In the genomic region with DNA sequence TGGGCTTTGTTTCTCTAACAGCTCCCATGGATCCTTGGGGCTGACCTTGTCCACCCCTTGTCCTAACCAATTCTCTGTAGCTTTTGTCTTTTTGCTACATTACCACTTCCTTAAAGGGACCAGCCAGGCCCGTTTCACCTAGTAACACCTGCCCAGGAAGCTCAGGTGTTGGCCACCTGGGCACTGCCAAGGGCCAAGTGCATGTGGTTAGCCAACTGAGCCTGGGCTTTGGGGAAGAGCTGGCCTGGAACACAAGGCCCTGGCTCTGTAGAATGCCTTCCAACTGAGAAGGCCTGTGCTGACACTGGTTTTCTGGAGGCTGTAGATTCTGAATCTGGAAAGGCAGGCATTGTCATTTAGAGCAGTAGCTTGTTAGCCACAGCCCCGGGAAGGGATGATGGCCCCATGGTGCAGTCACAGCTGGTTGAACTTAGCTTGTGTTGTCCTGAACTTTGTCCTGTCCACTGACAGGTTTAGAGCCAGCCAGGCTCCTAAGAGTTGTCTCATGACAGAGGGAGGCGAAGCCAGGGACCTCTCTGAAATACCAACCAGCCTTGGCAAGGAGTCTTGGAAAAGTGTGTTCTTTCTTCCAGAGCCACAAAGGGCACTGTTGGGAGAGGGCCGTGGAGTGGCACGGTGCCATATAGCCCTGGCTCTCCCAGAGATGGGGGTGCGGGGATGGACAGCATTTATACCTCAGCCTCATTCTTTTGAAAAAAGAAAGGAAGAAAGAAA, we compare ENCODE assay signal across 18 mouse cellular contexts.
A peak's percentile ranks its signal among the peaks of the same experiment; 100 is the strongest.
DNase-seq lines count a peak whose midpoint lies in the region; ATAC-seq lines count a peak whose summit lies in the region.
"Had no signal": no experiment of that assay in that cellular context is flagged by ENCODE, and none has a peak within 500 bp of the region (broad histone marks: within the 10 kb centered on the region; RNA-seq: fewer than 3 reads in every experiment).

No protein-coding gene starts in this region.

- H3K27ac ChIP-seq in liver, embryonic 16.5 days (ENCODE audit: low read length): 0 out of 2 replicates have a peak overlapping the region, but pooled peaks have one; percentile 20
- 0 out of 2 replicates have a peak overlapping the region, but pooled peaks have one; percentile 1 for H3K27ac ChIP-seq in limb, embryonic 10.5 days
- H3K27ac ChIP-seq: embryonic facial prominence, embryonic 10.5 days; forebrain, embryonic 10.5 days; limb, embryonic 13.5 days; midbrain, embryonic 15.5 days; neural tube, embryonic 12.5 days; stomach, postnatal 0 days had no signal

- no peak overlapping the region for H3K9ac ChIP-seq in liver, embryonic 16.5 days (ENCODE audit: low read depth, low read length)
- H3K9ac ChIP-seq: limb, embryonic 13.5 days; midbrain, embryonic 15.5 days; neural tube, embryonic 12.5 days had no signal

- WGBS in liver, embryonic 16.5 days (ENCODE audit: insufficient replicate concordance): 67% methylated on average over 6 of the region's 6 CpGs
- 91% methylated on average over 6 of the region's 6 CpGs for WGBS in limb, embryonic 10.5 days

- H3K4me3 ChIP-seq in liver, embryonic 16.5 days (ENCODE audit: low read depth, low read length): no peak overlapping the region
- no peak overlapping the region for H3K4me3 ChIP-seq in limb, embryonic 10.5 days
- H3K4me3 ChIP-seq: embryonic facial prominence, embryonic 10.5 days; forebrain, embryonic 10.5 days; limb, embryonic 13.5 days; midbrain, embryonic 15.5 days; neural tube, embryonic 12.5 days had no signal

- no peaks in the 10 kb centered on the region for H3K27me3 ChIP-seq in liver, embryonic 16.5 days (ENCODE audit: control insufficient read depth, insufficient read depth, low read depth, low read length)
- no peaks in the 10 kb centered on the region for H3K27me3 ChIP-seq in limb, embryonic 10.5 days (ENCODE audit: low read depth, poor library complexity, severe bottlenecking)
- H3K27me3 ChIP-seq: limb, embryonic 13.5 days; midbrain, embryonic 15.5 days; neural tube, embryonic 12.5 days had no signal

- H3K36me3 ChIP-seq in liver, embryonic 16.5 days (ENCODE audit: control insufficient read depth, insufficient read depth): no peaks in the 10 kb centered on the region
- H3K36me3 ChIP-seq in limb, embryonic 10.5 days: no peaks in the 10 kb centered on the region
- H3K36me3 ChIP-seq: embryonic facial prominence, embryonic 10.5 days; forebrain, embryonic 10.5 days; limb, embryonic 13.5 days; midbrain, embryonic 15.5 days; neural tube, embryonic 12.5 days had no signal

- no peak for ATAC-seq in liver, embryonic 16.5 days (ENCODE audit: low read depth)
- ATAC-seq in megakaryocyte-erythroid progenitor cell, adult 5-6 weeks (replicated peaks; ENCODE audit: low FRiP score, low TSS enrichment, poor library complexity, severe bottlenecking): no peak
- ATAC-seq: midbrain, embryonic 15.5 days had no signal

- DNase-seq in adrenal gland, postnatal 10 days: peak; percentile 40
- DNase-seq in adrenal gland, adult 18-20 months (ENCODE audit: low spot score in 2 of 2): no peak
- no peak for DNase-seq in liver
- DNase-seq in kidney, adult 9 months: peak; percentile 97
- DNase-seq in limb, embryonic 10.5 days (ENCODE audit: low spot score): no peak
- no peak for DNase-seq in cerebellum, adult 9-10 months
- DNase-seq: adrenal gland, adult 2 months; heart, postnatal 4 days; lung, postnatal 36 days had no signal

- no peak overlapping the region for H3K4me2 ChIP-seq in liver, embryonic 16.5 days (ENCODE audit: low read depth, low read length)
- H3K4me2 ChIP-seq: heart, embryonic 11.5 days; limb, embryonic 13.5 days; midbrain, embryonic 15.5 days; neural tube, embryonic 12.5 days had no signal

- H3K9me3 ChIP-seq in liver, embryonic 16.5 days (replicated peaks; ENCODE audit: control insufficient read depth, low read length): no peaks in the 10 kb centered on the region
- H3K9me3 ChIP-seq in limb, embryonic 10.5 days (replicated peaks): no peaks in the 10 kb centered on the region
- H3K9me3 ChIP-seq: limb, embryonic 13.5 days had no signal

- no peaks in the 10 kb centered on the region; the same call in 1 of the 2 replicates for H3K4me1 ChIP-seq in liver, embryonic 16.5 days (ENCODE audit: control insufficient read depth, low read depth, low read length)
- peaks cover 31% of the 10 kb centered on the region for H3K4me1 ChIP-seq in limb, embryonic 10.5 days
- H3K4me1 ChIP-seq: midbrain, embryonic 15.5 days had no signal

Comparison
In these comparisons a context has a peak if more than half of its experiments do, and no peak if none do; other contexts are left out.
1. DNase-seq: peak in adrenal gland, postnatal 10 days (single experiment) and kidney, adult 9 months (single experiment); none in adrenal gland, adult 18-20 months (0 of 2), liver (single experiment), limb, embryonic 10.5 days (single experiment) and cerebellum, adult 9-10 months (single experiment).